Mouse (Mus musculus): ENCODE results near the gene B230307C23Rik.
"Not testable (repeated sequence)": the region's sequence is repeated elsewhere in the genome, so short reads cannot be mapped to it uniquely, and the experiment has no call there.

The B230307C23Rik gene

GRCm38 (mm10) chr16:97997383-97997731, 242 bp downstream of the B230307C23Rik start:
- DNase-seq (ENCODE audit: low spot score in 2 of 2): not testable (repeated sequence)

- DNase-seq (ENCODE audit: low spot score in 2 of 2): no peak
Measured at GRCm38 (mm10) chr16:98022081-98022480, 25.0 kb downstream of the B230307C23Rik start.

- DNase-seq (ENCODE audit: low spot score in 2 of 2): no peak
Measured at GRCm38 (mm10) chr16:98022657-98023345, 25.7 kb downstream of the B230307C23Rik start.

- not testable (repeated sequence) for DNase-seq (ENCODE audit: low spot score in 2 of 2)
Measured at GRCm38 (mm10) chr16:98026186-98026585, 29.1 kb downstream of the B230307C23Rik start.

- not testable (repeated sequence) for DNase-seq (ENCODE audit: low spot score in 2 of 2)
Measured at GRCm38 (mm10) chr16:98034971-98035370, 37.9 kb downstream of the B230307C23Rik start.

- DNase-seq (ENCODE audit: low spot score in 2 of 2): no peak
Measured at GRCm38 (mm10) chr16:98041676-98042075, 44.6 kb downstream of the B230307C23Rik start.

- DNase-seq (ENCODE audit: low spot score in 2 of 2): not testable (repeated sequence)
Measured at GRCm38 (mm10) chr16:98079382-98079781, 82.3 kb downstream of the B230307C23Rik start.

- DNase-seq (ENCODE audit: low spot score in 2 of 2): not testable (repeated sequence)
Measured at GRCm38 (mm10) chr16:98081140-98081539, 84.0 kb downstream of the B230307C23Rik start.
